Mouse (Mus musculus) bone marrow, adult 2 months (tissue): ENCODE measurements around the gene Cnga4.

Source experiments
- CTCF ChIP-seq: fragments of 200-500 bp; IDR thresholded peaks from 2 replicates; pipeline ENCODE4 v1.5.1; 2011; ENCODE audit warnings: low read length, control low read depth; ENCODE audit not compliant: control insufficient read depth, insufficient read depth
- POLR2A ChIP-seq: fragments of 200-500 bp; IDR thresholded peaks from 2 replicates; pipeline ENCODE4 v1.6.1; 2011; ENCODE audit warnings: low read depth, mild to moderate bottlenecking, control low read depth, low read length, borderline replicate concordance; ENCODE audit not compliant: control insufficient read depth

GRCm38 (mm10) chr7:105433859-105434258 is 29.5 kb downstream of the Cnga4 start:
- no peak for TF ChIP-seq CTCF
- TF ChIP-seq POLR2A = no peak
